Mouse (Mus musculus) kidney, postnatal 10 days (tissue): Measurements from ENCODE around the gene Elk4.

Source experiments
- DNase-seq: peaks from one replicate; pipeline ENCODE4 v3.0.0; 2021; ENCODE audit warnings: mixed read lengths

The Elk4 gene

DNA sequence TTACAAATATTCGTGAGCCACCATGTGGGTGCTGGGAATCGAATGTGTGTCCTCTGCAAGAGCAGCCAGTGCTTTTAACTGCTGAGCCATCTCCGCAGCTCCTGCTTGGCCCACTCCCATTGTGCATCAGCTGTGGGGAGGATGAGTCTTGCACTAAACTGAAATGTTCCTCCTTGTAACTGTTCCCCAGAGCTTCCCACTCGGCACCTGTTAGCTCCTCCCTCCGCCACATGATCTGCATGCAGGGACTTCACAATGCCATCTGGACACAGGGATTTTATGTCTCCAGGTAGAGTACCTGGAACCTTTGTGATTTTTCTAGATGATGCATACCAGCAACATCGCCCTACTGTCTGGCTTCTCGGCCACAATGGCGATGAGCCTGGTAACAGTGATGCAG is 62.0 kb downstream of the Elk4 start:
- no peak for DNase-seq

DNA sequence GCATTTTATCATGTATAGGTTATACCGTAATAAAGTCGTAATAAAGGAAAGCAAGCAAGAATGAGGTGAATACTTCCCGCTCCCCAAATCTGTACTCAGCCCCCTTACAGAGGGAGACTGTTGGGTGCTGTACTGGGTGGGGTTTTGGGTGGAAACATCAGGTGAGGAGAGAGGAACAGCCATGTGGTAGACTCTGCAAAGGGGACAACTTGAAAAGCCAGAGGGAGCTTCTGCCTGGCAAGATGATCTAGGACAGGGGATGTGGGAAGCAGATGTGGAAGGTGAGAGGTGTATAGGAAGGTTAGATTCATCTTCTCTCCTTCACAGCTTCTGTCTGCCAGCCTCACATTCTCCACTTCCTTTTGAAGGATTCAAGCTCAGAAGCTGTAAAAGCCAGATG is 63.3 kb downstream of the Elk4 start:
- no peak for DNase-seq

DNA sequence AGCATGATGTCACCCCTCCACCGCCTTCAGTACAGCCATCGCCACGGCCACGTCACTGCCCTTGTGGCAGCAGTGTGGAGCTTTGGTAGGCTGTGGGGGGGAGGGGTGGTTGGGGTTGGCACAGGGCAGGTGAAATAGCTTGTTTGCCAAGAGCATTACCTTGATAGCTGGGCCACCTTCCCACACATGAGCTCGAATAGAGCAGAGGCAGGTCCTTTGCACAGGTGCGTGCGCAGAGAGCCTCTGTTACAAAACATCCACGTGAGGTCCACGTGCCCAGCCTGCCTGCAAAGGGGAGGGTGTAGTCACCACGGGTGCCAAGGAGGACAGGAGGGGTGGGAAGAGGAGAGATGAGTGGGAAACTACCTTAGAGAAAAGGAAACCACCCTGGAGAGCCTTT is 68.2 kb downstream of the Elk4 start:
- peak; percentile 53 for DNase-seq

DNA sequence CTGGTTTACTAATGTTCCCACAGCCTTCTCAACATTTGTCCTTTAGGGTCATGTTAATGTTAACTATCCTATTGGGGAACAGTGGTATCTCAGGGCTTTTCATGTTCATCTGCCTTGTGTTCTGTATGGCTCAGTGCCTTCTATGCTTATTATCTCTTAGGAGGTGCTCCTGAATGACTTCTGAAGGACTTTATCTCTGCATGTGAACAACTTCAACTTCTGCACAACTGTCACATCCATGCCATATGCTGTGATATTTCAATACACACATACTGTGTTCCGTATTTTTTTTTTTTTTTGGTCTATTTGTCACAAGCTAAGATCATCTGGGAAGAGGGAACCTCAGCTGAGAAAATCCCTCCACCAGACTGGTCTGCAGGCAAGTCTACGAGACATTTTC is 71.0 kb downstream of the Elk4 start:
- DNase-seq: no peak
